Mouse (Mus musculus) stomach, embryonic 14.5 days (tissue): ENCODE results near the gene Zdhhc24. TPM values are rescaled to one million over a fixed set of nuclear protein-coding genes. Genes with fewer than 3 reads are reported as not detected.

Experiments
- ATAC-seq: fragments of 200-750 bp; cut with Nextera tagmentation; 2 replicates; pipeline ENCODE4 v1.8.0; 2017; ENCODE audit warnings: low read depth, moderate TSS enrichment; ENCODE audit not compliant: insufficient number of reproducible peaks, insufficient read depth, low FRiP score
- H3K27ac ChIP-seq: fragments of 300-500 bp; sonication (generic); 2 replicates; pipeline ENCODE4 v1.5.1; 2014; ENCODE audit warnings: mild to moderate bottlenecking, low read length, moderate library complexity, mixed read lengths
- H3K27me3 ChIP-seq: fragments of 300-500 bp; sonication (generic); 2 replicates; pipeline ENCODE4 v1.6.1; 2014; ENCODE audit warnings: low read length, control low read depth, mixed read lengths; ENCODE audit not compliant: control insufficient read depth, insufficient read depth
- H3K36me3 ChIP-seq: fragments of 300-500 bp; sonication (generic); 2 replicates; pipeline ENCODE4 v1.6.1; 2014; ENCODE audit warnings: mild to moderate bottlenecking, control low read depth, low read length, moderate library complexity, mixed read lengths; ENCODE audit not compliant: control insufficient read depth, insufficient read depth
- H3K4me1 ChIP-seq: fragments of 300-500 bp; sonication (generic); 2 replicates; pipeline ENCODE4 v1.6.1; 2014; ENCODE audit warnings: low read length, control low read depth, mixed read lengths; ENCODE audit not compliant: control insufficient read depth, insufficient read depth
- H3K4me2 ChIP-seq: fragments of 300-500 bp; sonication (generic); replicated peaks from 2 replicates; pipeline ENCODE4 v1.6.1; 2014; ENCODE audit warnings: low read depth, low read length, control low read depth
- H3K4me3 ChIP-seq: fragments of 300-500 bp; sonication (generic); 2 replicates; pipeline ENCODE4 v1.5.1; 2014; ENCODE audit warnings: low read depth, low read length, control low read depth
- H3K9ac ChIP-seq: fragments of 300-500 bp; sonication (generic); replicated peaks from 2 replicates; pipeline ENCODE4 v1.6.1; 2014; ENCODE audit warnings: low read depth, mild to moderate bottlenecking, control low read depth, low read length, moderate library complexity, mixed read lengths
- H3K9me3 ChIP-seq: fragments of 300-500 bp; sonication (generic); 2 replicates; pipeline ENCODE4 v1.6.1; 2016; ENCODE audit warnings: low read depth, low read length, control low read depth; ENCODE audit not compliant: control insufficient read depth
- WGBS: fragments of 180-500 bp; shearing (Covaris S2); extraction: QIAGEN DNeasy Blood & Tissue Kit; methylation state at CpG from one replicate; pipeline ENCODE4 v1.1.7; 2014; 5-methylcytosine and 5-hydroxymethylcytosine counted together
- polyA plus RNA-seq: library from polyadenylated mRNA; unstranded; fragments of >200 nt; fragmentation: Nextera tagmentation; extraction: Ambion mirVana; gene quantifications from 2 replicates; pipeline ENCODE4 v1.2.1, GENCODE M21; 2014

Gene Zdhhc24
- polyA plus RNA-seq, 1 experiment from 2014 or later: 10.2 TPM

DNA sequence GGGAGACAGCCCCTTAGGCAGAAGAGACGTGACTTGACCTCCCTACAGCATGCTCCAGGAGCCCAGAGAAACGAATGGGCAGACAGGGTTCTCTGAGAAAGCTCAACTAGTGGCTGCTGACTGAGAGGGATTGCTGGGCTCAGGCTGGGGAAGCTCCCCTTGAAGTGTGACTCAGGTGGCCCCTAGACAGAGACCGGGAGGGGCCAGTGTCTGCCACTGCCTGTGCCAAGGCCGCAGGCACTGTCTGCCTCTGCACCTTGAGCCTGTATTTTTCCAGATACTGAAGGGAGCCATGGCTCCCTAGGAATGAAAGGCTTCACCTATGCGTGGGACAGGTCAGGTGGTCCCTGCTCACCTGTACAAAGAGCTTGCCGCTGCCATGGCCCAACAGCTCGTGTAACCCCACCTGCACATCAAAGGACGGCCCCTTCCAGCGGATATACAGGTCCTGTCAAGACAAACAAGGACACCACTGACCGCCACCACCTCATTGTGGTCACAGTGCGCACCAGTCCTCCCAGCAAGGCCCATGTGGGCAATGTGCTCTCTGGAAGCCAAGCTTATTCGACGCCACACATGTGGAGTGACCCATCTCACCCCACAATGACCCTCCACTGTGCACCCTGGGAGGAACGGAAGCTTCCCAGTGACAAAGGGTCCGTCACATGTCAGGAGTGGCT, 37.6 kb downstream of the Zdhhc24 start:
- no peak overlapping the region for H3K4me3 ChIP-seq
- H3K9ac ChIP-seq: no peak overlapping the region
- 91% methylated on average over 15 of the region's 15 CpGs for WGBS
- no peak for ATAC-seq
- H3K9me3 ChIP-seq: no peaks in the 10 kb centered on the region
- peaks cover 74% of the 10 kb centered on the region for H3K36me3 ChIP-seq
- no peak overlapping the region for H3K27ac ChIP-seq
- no peak overlapping the region for H3K4me2 ChIP-seq
- H3K4me1 ChIP-seq: no peaks in the 10 kb centered on the region
- H3K27me3 ChIP-seq: no peaks in the 10 kb centered on the region

DNA sequence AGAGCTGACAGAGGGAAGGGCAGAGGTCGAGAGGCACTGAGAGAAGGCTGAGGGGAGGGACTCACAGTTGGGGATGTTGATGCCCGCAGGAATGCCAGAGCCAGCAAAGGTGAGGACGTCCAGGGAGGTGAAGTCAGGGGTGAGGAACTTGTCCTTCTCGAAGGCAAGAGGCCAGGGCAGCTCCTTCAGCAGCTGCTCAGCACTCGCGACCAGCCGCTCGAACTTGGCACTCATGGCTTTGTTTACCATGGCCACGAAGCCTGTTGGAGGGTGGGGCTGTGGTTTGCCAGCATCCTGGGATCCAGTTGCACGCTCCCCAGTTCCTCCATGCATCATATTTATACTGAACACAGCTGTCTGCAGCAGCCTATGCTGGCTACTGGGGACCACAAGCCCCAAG, 38.4 kb downstream of the Zdhhc24 start:
- H3K9me3 ChIP-seq: no peaks in the 10 kb centered on the region
- ATAC-seq: no peak
- H3K4me2 ChIP-seq: no peak overlapping the region
- no peak overlapping the region for H3K9ac ChIP-seq
- H3K36me3 ChIP-seq: peaks cover 72% of the 10 kb centered on the region
- no peaks in the 10 kb centered on the region for H3K4me1 ChIP-seq
- no peak overlapping the region for H3K27ac ChIP-seq
- no peaks in the 10 kb centered on the region for H3K27me3 ChIP-seq
- 80% methylated on average over 10 of the region's 10 CpGs for WGBS
- H3K4me3 ChIP-seq: no peak overlapping the region

DNA sequence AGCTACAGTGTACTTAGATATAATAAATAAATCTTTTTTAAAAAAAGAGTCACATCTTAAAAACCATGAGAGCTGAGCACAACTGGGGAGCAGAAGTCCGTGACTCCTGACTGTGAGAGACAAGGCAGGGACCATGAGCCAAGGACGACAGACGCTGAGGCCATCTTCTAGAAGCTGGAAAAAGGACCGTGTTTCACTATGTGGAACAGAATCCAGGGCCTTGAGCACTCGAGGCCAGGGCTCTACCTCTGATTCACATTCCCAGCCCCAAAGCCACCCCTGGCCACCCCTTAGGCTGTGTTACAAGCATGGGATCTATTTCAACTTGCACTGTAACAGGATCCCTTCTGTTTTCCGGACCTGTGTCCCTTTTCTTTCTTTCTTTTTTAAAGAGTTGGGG, 41.2 kb downstream of the Zdhhc24 start:
- H3K4me2 ChIP-seq: no peak overlapping the region
- H3K27me3 ChIP-seq: no peaks in the 10 kb centered on the region
- H3K36me3 ChIP-seq: peaks cover 76% of the 10 kb centered on the region
- no peak overlapping the region for H3K4me3 ChIP-seq
- ATAC-seq: no peak
- no peaks in the 10 kb centered on the region for H3K4me1 ChIP-seq
- no peaks in the 10 kb centered on the region for H3K9me3 ChIP-seq
- H3K9ac ChIP-seq: no peak overlapping the region
- H3K27ac ChIP-seq: no peak overlapping the region
- 84% methylated on average over 6 of the region's 6 CpGs for WGBS

DNA sequence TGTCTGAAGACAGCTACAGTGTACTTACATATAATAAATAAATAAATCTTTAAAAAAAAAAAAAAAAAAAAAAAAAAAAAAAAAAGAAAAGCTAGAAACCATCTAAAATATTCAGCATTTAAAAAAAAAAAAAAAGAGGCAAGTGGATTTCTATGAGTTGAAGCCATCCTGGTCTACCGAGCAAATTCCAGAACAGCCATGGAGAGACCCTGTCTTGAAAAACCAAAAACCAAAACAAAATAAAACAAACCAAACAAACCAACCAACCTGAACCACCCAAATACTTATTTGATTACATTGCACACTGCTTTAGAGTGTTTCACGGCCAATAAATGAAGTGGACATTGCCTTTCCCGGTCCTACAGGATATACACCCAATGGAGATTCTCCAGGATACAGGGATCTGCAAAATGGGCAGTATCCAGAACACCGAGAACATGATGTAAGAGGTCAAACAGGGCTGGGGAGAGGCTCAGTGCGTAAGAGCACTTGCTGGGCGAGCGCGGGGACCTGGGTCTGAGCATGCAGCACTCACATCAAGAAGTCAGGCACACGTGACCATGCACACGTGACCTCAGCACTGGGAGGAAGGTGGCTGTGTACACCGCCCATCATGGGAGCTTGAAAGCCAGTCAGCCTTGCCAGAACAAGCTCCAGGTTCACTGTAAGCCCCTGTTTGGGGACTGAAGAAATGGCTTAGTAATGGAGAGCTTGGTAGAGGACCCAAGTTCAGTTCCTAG, 46.8 kb downstream of the Zdhhc24 start:
- H3K9me3 ChIP-seq: no peaks in the 10 kb centered on the region
- H3K27ac ChIP-seq: no peak overlapping the region
- H3K9ac ChIP-seq: no peak overlapping the region
- H3K4me2 ChIP-seq: no peak overlapping the region
- H3K27me3 ChIP-seq: no peaks in the 10 kb centered on the region
- H3K4me3 ChIP-seq: no peak overlapping the region
- ATAC-seq: no peak
- peaks cover 16% of the 10 kb centered on the region for H3K4me1 ChIP-seq
- H3K36me3 ChIP-seq: peaks cover 37% of the 10 kb centered on the region
- 96% methylated on average over 11 of the region's 11 CpGs for WGBS

DNA sequence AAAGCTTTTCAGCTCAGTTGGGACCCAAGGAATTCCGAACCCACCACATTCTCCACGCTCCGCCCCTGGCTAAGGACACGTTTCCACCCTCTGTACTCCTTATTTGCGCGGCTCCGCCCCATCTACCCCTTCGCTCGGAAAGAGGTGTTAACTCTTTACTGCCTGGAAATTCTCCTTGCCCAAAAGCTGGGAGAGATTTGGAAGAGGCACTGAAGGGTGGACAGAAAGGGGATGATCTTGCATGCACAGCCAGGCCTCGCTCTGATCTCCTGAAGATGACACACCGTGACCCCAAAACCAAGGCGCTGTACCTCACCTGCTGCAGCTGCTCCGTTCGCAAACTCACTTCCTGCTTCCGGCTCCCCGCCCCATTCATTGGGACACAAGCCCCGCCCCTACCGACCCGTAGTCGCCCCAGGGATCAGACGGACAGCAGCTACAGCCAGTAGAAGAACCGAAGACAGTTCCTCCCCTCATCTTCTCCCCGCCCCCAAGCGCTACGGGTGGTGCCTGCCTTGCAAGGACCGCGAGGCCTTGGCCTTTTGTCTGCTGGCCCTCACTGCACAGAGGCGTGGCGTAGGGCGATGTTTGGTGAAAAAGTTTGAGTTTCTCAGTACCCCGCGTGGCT, 49.5 kb downstream of the Zdhhc24 start, which contains the start of gene Dpp3:
Gene Dpp3, minus strand, starts transcription at position 384 of the 628 bp plus-strand sequence.
- peak; percentile 99 for ATAC-seq
- WGBS: under 1% methylated on average over 32 of the region's 32 CpGs

DNA sequence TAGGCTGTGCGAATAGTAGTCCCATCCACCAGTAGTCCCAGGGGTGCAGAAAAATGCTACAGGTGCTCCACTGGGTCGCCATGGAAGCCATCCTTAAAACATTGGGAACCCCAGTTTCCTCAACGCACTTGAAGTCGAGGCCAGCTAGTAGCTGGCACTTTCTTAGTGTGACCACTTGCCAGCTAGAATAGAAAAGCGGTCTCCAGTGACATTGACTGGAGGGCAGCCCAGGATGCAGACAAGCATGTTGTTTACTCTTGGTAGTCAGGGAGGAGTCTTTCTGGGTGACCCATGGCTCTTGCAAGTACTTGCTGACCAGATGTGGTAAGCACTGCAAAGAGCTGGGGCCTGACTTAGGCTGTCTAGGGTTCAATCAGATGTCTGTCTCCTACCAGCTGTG, 50.3 kb downstream of the Zdhhc24 start:
- WGBS: 62% methylated on average over 5 of the region's 5 CpGs
- no peak for ATAC-seq

More for the DNA sequence above, 49.5 kb downstream of the Zdhhc24 start, which contains the start of gene Dpp3:
- H3K36me3 ChIP-seq: peaks cover 13% of the 10 kb centered on the region
- H3K27ac ChIP-seq: peak within 1 kb of the TSS; percentile 82
- H3K4me3 ChIP-seq: peak within 1 kb of the TSS; percentile 59
- peaks cover 16% of the 10 kb centered on the region for H3K4me1 ChIP-seq
- peak within 1 kb of the TSS; percentile 53 for H3K9ac ChIP-seq
- H3K27me3 ChIP-seq: no peaks in the 10 kb centered on the region
- H3K4me2 ChIP-seq: peak within 1 kb of the TSS; percentile 80
- no peaks in the 10 kb centered on the region for H3K9me3 ChIP-seq

More for the DNA sequence above, 50.3 kb downstream of the Zdhhc24 start:
- peaks cover 6% of the 10 kb centered on the region; the same call in 1 of the 2 replicates for H3K36me3 ChIP-seq
- peak overlapping the region; percentile 80 for H3K4me2 ChIP-seq
- no peaks in the 10 kb centered on the region for H3K9me3 ChIP-seq
- H3K4me3 ChIP-seq: peak overlapping the region; percentile 59; the same call in 1 of the 2 replicates
- peak overlapping the region; percentile 82 for H3K27ac ChIP-seq
- H3K27me3 ChIP-seq: no peaks in the 10 kb centered on the region
- H3K4me1 ChIP-seq: peaks cover 16% of the 10 kb centered on the region
- H3K9ac ChIP-seq: peak overlapping the region; percentile 53

Other genes starting within 250 kb of the Zdhhc24 start
- gene Gm960, start 180.0 kb upstream of the Zdhhc24 start, polyA plus RNA-seq: 3.0 and 6.4 TPM in 2 replicates
- gene Sptbn2, start 167.5 kb upstream of the Zdhhc24 start, polyA plus RNA-seq: 3.7 and 3.9 TPM in 2 replicates
- 72.2 and 79.1 TPM in 2 replicates for gene Rbm4b, start 122.2 kb upstream of the Zdhhc24 start, polyA plus RNA-seq
- 58.0 and 60.7 TPM in 2 replicates for gene Rbm4, start 84.8 kb upstream of the Zdhhc24 start, polyA plus RNA-seq
- gene Gm21992, start 67.1 kb upstream of the Zdhhc24 start, polyA plus RNA-seq: 32.0 and 35.8 TPM in 2 replicates
- gene Rbm14, start 67.0 kb upstream of the Zdhhc24 start, polyA plus RNA-seq: 75.9 and 77.7 TPM in 2 replicates
- 55.4 and 55.8 TPM in 2 replicates for gene Ccs, start 39.3 kb upstream of the Zdhhc24 start, polyA plus RNA-seq
- 0.07 TPM in 1 of 2 replicates, not detected in the other for gene Ccdc87, start 39.3 kb upstream of the Zdhhc24 start, polyA plus RNA-seq
- 22.7 and 30.0 TPM in 2 replicates for gene Ctsf, start 23.5 kb upstream of the Zdhhc24 start, polyA plus RNA-seq
- gene Actn3, start 759 bp upstream of the Zdhhc24 start, polyA plus RNA-seq: 1.8 and 2.1 TPM in 2 replicates
- gene Bbs1, start 28.0 kb downstream of the Zdhhc24 start, polyA plus RNA-seq: 4.0 and 6.4 TPM in 2 replicates
- gene Dpp3, start 49.6 kb downstream of the Zdhhc24 start, polyA plus RNA-seq: 90.1 and 93.8 TPM in 2 replicates
- gene Peli3, start 64.5 kb downstream of the Zdhhc24 start, polyA plus RNA-seq: 1.5 and 1.6 TPM in 2 replicates
- 107 and 115 TPM in 2 replicates for gene Mrpl11, start 83.5 kb downstream of the Zdhhc24 start, polyA plus RNA-seq
- 0.26 and 0.50 TPM in 2 replicates for gene Npas4, start 111.6 kb downstream of the Zdhhc24 start, polyA plus RNA-seq
- 3.5 and 4.7 TPM in 2 replicates for gene Slc29a2, start 145.2 kb downstream of the Zdhhc24 start, polyA plus RNA-seq
- gene B4gat1, start 160.2 kb downstream of the Zdhhc24 start, polyA plus RNA-seq: 40.5 and 45.4 TPM in 2 replicates
- 0.55 and 1.8 TPM in 2 replicates for gene AC124502.3, start 160.2 kb downstream of the Zdhhc24 start, polyA plus RNA-seq
- gene Brms1, start 162.7 kb downstream of the Zdhhc24 start, polyA plus RNA-seq: 43.4 and 45.3 TPM in 2 replicates
- gene Rin1, start 171.8 kb downstream of the Zdhhc24 start, polyA plus RNA-seq: 2.4 and 3.3 TPM in 2 replicates
- 88.3 and 90.1 TPM in 2 replicates for gene Cd248, start 189.4 kb downstream of the Zdhhc24 start, polyA plus RNA-seq
- 6.4 and 7.7 TPM in 2 replicates for gene Tmem151a, start 206.9 kb downstream of the Zdhhc24 start, polyA plus RNA-seq
- gene Yif1a, start 209.9 kb downstream of the Zdhhc24 start, polyA plus RNA-seq: 112 and 117 TPM in 2 replicates
- 25.8 and 27.3 TPM in 2 replicates for gene Cnih2, start 219.9 kb downstream of the Zdhhc24 start, polyA plus RNA-seq
- 253 TPM in 2 replicates for gene Rab1b, start 228.4 kb downstream of the Zdhhc24 start, polyA plus RNA-seq
- gene Klc2, start 239.9 kb downstream of the Zdhhc24 start, polyA plus RNA-seq: 15.7 and 15.9 TPM in 2 replicates